Mouse (Mus musculus) limb, embryonic 11.5 days (tissue): ENCODE measurements around the gene Vrk2. TPM values are rescaled to one million over a fixed set of nuclear protein-coding genes. Genes with fewer than 3 reads are reported as not detected.

ENCODE experiments used
- ATAC-seq: fragments of 200-750 bp; cut with Nextera tagmentation; 2 replicates; pipeline ENCODE4 v1.8.0; 2017; ENCODE audit warnings: low read depth; ENCODE audit not compliant: insufficient number of reproducible peaks, low FRiP score, low TSS enrichment
- DNase-seq: peaks from one replicate; pipeline ENCODE4 v3.0.0-alpha.2; 2015; ENCODE audit warnings: low spot score
- H3K27ac ChIP-seq: fragments of 300-500 bp; sonication (generic); replicated peaks from 2 replicates; pipeline ENCODE4 v1.5.1; 2014; ENCODE audit warnings: low read depth, mild to moderate bottlenecking, low read length
- H3K27me3 ChIP-seq: fragments of 300-500 bp; sonication (generic); 2 replicates; pipeline ENCODE4 v1.6.1; 2014; ENCODE audit warnings: mild to moderate bottlenecking, low read length, mixed read lengths; ENCODE audit not compliant: control insufficient read depth, insufficient read depth
- H3K36me3 ChIP-seq: fragments of 300-500 bp; sonication (generic); 2 replicates; pipeline ENCODE4 v1.6.1; 2014; ENCODE audit warnings: mild to moderate bottlenecking, low read length, moderate library complexity, mixed read lengths; ENCODE audit not compliant: control insufficient read depth, insufficient read depth
- H3K4me1 ChIP-seq: fragments of 300-500 bp; sonication (generic); 2 replicates; pipeline ENCODE4 v1.6.1; 2014; ENCODE audit warnings: low read length, mixed read lengths; ENCODE audit not compliant: control insufficient read depth, insufficient read depth
- H3K4me2 ChIP-seq: fragments of 300-500 bp; sonication (generic); 2 replicates; pipeline ENCODE4 v1.6.1; 2014; ENCODE audit warnings: low read depth, mild to moderate bottlenecking, moderate library complexity; ENCODE audit not compliant: severe bottlenecking
- H3K4me3 ChIP-seq: fragments of 300-500 bp; sonication (generic); 2 replicates; pipeline ENCODE4 v1.5.1; 2014; ENCODE audit warnings: low read depth, low read length
- H3K9ac ChIP-seq: fragments of 300-500 bp; sonication (generic); 2 replicates; pipeline ENCODE4 v1.6.1; 2014; ENCODE audit warnings: mild to moderate bottlenecking, low read length
- H3K9me3 ChIP-seq: fragments of 300-500 bp; sonication (generic); 2 replicates; pipeline ENCODE4 v1.6.1; 2016; ENCODE audit warnings: low read length; ENCODE audit not compliant: control insufficient read depth
- WGBS: fragments of 180-500 bp; shearing (Covaris S2); extraction: QIAGEN DNeasy Blood & Tissue Kit; methylation state at CpG from one replicate; pipeline ENCODE4 v1.1.7; 2014; 5-methylcytosine and 5-hydroxymethylcytosine counted together
- polyA plus RNA-seq: library from polyadenylated mRNA; unstranded; fragments of >200 nt; fragmentation: Nextera tagmentation; extraction: Ambion mirVana; gene quantifications from 2 replicates; pipeline ENCODE4 v1.2.1, GENCODE M21; 2014

The Vrk2 gene
- polyA plus RNA-seq, 1 experiment from 2014 or later = 22.6 TPM

DNA sequence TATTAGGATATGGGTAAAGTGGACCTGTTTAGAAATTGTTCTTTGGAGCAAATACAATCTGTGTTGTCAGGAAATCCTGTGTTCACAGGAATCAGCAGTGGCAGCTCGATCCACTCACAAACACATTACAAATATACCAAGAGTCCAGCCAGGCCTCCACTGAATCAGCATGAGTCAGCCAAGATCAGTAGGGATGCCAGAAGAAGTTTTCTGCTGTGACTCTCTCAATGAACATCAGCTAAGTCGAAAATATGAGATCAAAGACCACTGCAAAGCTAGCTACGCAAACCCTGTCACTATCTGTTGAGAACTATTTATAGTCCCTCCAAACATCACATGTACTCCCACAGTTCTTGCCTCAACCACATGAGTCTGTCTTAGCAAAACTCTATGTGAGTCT lies 74.8 kb downstream of the Vrk2 start:
- Histone ChIP-seq H3K36me3 (no peaks in the 10 kb centered on the region), H3K27ac (no peak overlapping the region), H3K4me2 (no peak overlapping the region), H3K9ac (no peak overlapping the region), H3K9me3 (no peaks in the 10 kb centered on the region; the same call in 1 of the 2 replicates), H3K4me3 (no peak overlapping the region), H3K27me3 (no peaks in the 10 kb centered on the region), H3K4me1 (no peaks in the 10 kb centered on the region)
- DNase-seq = no peak
- ATAC-seq = no peak
- 88% methylated on average over 3 of the region's 3 CpGs for WGBS

DNA sequence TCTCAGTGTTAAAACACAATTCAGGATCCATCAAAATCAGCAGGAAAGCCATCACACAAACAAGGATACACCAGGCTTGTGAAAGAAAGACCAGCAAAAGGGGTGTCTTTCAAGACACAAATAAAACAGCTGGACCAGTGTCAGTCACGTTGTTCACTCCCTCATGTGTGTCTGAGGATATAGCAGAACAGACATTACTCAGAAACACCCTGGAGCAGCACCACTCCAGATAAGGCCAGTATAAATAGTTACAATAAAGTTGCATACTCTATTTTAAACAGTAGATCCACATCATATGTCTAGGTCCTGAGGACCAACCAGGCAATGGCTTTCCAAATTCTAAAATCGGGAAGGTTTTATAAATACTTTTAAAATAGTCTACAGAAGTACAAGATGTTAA lies 77.7 kb downstream of the Vrk2 start:
- DNase-seq = no peak
- no peak overlapping the region for H3K4me3 ChIP-seq
- no peaks in the 10 kb centered on the region for H3K4me1 ChIP-seq
- no peaks in the 10 kb centered on the region for H3K27me3 ChIP-seq
- H3K36me3 ChIP-seq = no peaks in the 10 kb centered on the region
- no peak for ATAC-seq
- no peak overlapping the region for H3K4me2 ChIP-seq
- no peak overlapping the region for H3K27ac ChIP-seq
- no peaks in the 10 kb centered on the region for H3K9me3 ChIP-seq
- whole genome bisulfite sequencing = 70% methylated on average over 2 of the region's 2 CpGs
- H3K9ac ChIP-seq = no peak overlapping the region

DNA sequence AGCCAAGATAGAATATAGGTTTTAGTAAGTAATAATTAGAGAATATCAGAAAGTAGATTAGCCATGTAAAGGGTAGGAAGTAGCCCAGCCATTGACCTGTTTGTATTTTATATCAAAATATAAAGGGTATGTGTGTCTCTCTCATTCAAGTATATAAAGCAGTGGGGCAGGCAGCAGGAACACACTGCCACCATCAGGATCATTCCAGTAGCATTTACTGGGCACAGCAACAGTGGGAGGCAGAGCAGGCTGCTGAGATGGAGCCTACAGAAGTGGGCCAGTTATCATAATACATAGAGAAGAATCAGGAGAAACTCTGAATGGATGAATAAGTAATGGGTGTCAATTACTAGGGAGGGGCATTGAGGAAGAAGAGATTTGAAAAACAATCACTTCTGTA lies 80.1 kb downstream of the Vrk2 start:
- H3K27me3 ChIP-seq = no peaks in the 10 kb centered on the region

DNA sequence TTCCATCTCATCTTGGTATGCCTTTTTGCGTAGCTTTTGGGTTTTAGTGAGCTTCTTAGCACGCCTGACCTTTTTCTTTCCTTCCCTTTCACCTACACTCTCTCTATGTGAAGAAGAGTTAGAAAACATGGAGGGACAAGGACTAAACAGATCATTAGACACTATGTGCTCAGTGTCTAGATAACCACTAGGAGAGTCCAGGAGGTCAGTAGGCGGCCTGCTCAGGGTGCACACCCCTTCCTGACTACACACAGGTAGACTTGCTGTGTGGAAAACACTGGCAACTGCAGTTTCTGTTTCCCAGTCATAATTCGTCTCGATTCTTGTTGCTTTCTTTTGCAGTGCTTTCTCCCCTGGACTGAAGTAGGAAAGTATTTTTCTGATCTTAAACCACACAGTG lies 97.8 kb downstream of the Vrk2 start:
- H3K36me3 ChIP-seq = no peaks in the 10 kb centered on the region
- 0 out of 2 replicates have a peak, but pooled peaks cover 4% of the 10 kb centered on the region for H3K4me1 ChIP-seq
- no peak overlapping the region for H3K4me3 ChIP-seq
- ATAC-seq (no peak), DNase-seq (no peak)
- H3K9ac ChIP-seq = no peak overlapping the region
- WGBS = 84% methylated on average over 5 of the region's 5 CpGs
- H3K4me2 ChIP-seq = no peak overlapping the region
- no peak overlapping the region for H3K27ac ChIP-seq
- no peaks in the 10 kb centered on the region for H3K9me3 ChIP-seq
- no peaks in the 10 kb centered on the region for H3K27me3 ChIP-seq

More for the DNA sequence above, 80.1 kb downstream of the Vrk2 start:
- H3K9me3 ChIP-seq = no peaks in the 10 kb centered on the region
- H3K4me3 ChIP-seq = no peak overlapping the region
- ATAC-seq (no peak), DNase-seq (no peak)
- no peak overlapping the region for H3K27ac ChIP-seq
- no peak overlapping the region for H3K4me2 ChIP-seq
- H3K9ac ChIP-seq = no peak overlapping the region
- no peaks in the 10 kb centered on the region for H3K4me1 ChIP-seq
- no peaks in the 10 kb centered on the region for H3K36me3 ChIP-seq

DNA sequence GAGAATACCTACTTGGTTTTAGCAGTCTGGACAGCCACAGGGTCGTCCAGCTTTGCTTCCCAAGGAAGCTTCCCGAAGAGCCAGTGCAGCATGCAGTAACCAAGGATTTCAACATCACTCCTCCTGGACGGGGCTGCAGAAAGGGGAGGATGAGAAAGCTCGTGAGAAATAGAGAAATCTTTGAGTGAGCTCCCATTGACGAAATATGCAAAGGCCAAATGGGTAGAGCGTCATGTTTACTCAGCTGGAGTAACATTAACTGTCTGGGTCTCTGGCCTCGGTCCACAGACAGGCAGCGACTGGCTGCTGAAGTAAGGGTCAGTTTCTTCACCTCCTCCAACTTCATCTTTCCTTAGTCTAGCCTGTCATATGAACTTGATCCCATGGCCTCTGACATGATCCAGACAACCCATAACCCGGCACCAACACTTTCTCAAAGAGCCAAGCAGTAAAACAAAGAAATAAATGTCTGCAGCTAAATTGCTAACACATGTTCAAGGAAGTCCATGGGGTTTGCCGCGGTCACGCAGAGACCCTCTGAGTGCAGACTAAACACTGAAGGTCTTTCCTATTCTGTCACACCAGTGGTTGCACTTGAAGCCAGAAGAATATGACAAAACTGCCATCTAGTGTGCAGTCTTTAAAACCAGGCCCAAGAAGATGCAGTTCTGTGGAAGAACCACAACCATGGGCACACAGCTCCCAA lies 103.9 kb downstream of the Vrk2 start:
- no peak overlapping the region for H3K4me3 ChIP-seq

DNA sequence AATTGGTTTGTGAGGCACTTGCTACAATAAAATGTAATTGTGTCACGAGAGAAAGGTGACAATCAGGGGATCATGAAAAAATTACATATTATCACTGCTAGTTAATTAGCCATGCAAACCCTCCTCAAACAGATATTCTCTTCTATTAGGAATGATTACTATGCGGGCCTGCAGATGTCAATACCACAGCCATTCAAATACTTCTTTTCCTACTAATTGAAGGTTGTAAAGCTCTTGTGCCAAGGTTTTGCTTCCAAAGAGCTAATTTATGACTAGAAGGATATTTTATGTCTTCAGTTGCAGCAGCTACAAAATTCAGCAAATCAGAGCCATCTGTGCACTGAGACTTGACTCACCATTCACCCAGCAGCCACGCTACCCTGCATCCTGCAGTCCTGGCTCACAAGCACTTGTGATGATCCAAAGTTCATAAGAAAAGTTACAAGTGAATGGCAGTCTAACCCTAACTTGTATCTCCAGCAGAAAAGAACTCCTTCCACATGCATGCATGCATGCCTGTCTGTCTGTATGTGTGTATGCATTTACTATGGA lies 112.0 kb downstream of the Vrk2 start:
- DNase-seq (peak; percentile 57), ATAC-seq (no peak; the same call in 1 of the 2 replicates)
- 0 out of 2 replicates have a peak overlapping the region, but pooled peaks have one; percentile 14 for H3K27ac ChIP-seq
- H3K4me3 ChIP-seq = no peak overlapping the region
- H3K9me3 ChIP-seq = no peaks in the 10 kb centered on the region
- H3K36me3 ChIP-seq = no peaks in the 10 kb centered on the region
- 12% methylated on average over 3 of the region's 3 CpGs for WGBS
- no peak overlapping the region for H3K4me2 ChIP-seq
- H3K4me1 ChIP-seq = peaks cover 7% of the 10 kb centered on the region
- H3K27me3 ChIP-seq = no peaks in the 10 kb centered on the region
- H3K9ac ChIP-seq = no peak overlapping the region

More for the DNA sequence above, 103.9 kb downstream of the Vrk2 start:
- H3K27ac ChIP-seq = peak overlapping the region; percentile 92
- 11% methylated on average over 12 of the region's 12 CpGs for WGBS
- H3K36me3 ChIP-seq = no peaks in the 10 kb centered on the region
- H3K4me1 ChIP-seq = peaks cover 15% of the 10 kb centered on the region
- ATAC-seq = peak; percentile 95
- H3K27me3 ChIP-seq = no peaks in the 10 kb centered on the region
- H3K9ac ChIP-seq = no peak overlapping the region
- H3K9me3 ChIP-seq = no peaks in the 10 kb centered on the region
- H3K4me2 ChIP-seq = peak overlapping the region; percentile 22; the same call in 1 of the 2 replicates
- peak; percentile 84 for DNase-seq

DNA sequence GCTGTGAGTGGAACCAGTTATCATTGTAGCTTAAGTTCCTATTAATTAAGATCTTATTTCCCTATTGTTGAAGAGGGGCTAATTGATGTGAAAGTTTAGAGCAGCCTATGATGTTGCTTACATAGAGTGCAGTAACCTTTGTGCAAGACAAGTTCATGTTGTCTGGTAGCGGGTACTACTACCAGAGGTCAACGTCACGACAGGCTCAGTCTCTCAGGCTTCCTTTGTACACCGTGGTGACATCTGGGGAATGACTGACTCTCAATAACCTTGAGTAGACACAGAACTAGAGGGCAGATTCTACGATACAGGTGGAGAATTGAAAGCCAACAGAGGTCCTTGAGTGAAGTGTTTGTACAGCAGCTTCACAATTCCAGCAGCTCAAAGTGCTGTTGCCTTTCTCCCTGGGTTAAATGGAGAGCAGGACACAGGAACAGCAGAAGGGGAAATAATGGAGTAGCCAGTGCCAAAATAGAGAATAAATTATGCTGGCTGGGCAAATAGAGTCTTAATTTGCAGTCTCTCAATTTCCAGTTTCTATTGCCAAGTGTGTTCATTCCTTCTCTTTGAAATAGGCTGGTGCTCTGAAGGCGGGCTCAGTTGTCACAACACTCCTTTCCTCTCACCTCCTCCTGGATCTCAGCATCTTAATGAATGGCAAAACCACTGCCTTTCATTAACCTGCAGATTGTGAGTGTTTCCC lies 116.6 kb downstream of the Vrk2 start:
- Histone ChIP-seq H3K36me3 (0 out of 2 replicates have a peak, but pooled peaks cover 2% of the 10 kb centered on the region), H3K27me3 (no peaks in the 10 kb centered on the region), H3K4me3 (no peak overlapping the region), H3K4me2 (no peak overlapping the region), H3K9me3 (no peaks in the 10 kb centered on the region), H3K4me1 (peaks cover 7% of the 10 kb centered on the region), H3K9ac (no peak overlapping the region), H3K27ac (no peak overlapping the region)
- ATAC-seq (no peak), DNase-seq (no peak)
- WGBS = 82% methylated on average over 6 of the region's 6 CpGs

DNA sequence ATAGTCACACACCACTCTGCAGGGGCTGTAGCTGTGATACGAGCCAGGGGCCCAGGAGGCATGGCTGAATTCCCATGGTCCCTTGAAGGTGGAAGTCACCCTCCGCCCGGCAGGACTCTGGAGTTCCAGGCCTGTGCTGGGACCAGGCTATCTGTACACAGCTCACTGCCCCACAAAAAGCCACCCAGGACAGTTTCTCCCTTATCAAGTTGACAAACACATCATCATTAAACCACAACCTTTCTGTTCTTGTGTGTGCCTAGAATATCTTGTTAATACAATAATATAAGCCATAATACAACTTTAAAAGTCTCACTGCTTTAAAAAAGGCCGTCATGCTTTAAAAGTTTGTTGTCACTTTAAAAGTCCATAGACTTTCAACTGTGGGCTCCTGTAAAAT lies 139.7 kb downstream of the Vrk2 start:
- H3K4me3 ChIP-seq = no peak overlapping the region
- 0 out of 2 replicates have a peak, but pooled peaks cover 2% of the 10 kb centered on the region for H3K36me3 ChIP-seq
- H3K27me3 ChIP-seq = no peaks in the 10 kb centered on the region
- H3K27ac ChIP-seq = no peak overlapping the region
- H3K9ac ChIP-seq = no peak overlapping the region
- H3K9me3 ChIP-seq = no peaks in the 10 kb centered on the region
- ATAC-seq (no peak), DNase-seq (no peak)
- H3K4me2 ChIP-seq = no peak overlapping the region
- no peaks in the 10 kb centered on the region for H3K4me1 ChIP-seq
- WGBS = 88% methylated on average over 4 of the region's 4 CpGs
